Mouse (Mus musculus) hindbrain, embryonic 10.5 days (tissue): ENCODE measurements around the gene C730034F03Rik. TPM values are rescaled to one million over a fixed set of nuclear protein-coding genes. Genes with fewer than 3 reads are reported as not detected.
A peak's percentile ranks its signal among the peaks of the same experiment; 100 is the strongest.

Experiments
- DNase-seq: peaks from one replicate; pipeline ENCODE4 v3.0.0-alpha.2; 2017; ENCODE audit warnings: low spot score
- H3K27ac ChIP-seq: fragments of 300-500 bp; sonication (generic); 2 replicates; pipeline ENCODE4 v1.5.1; 2016; ENCODE audit warnings: mild to moderate bottlenecking, moderate library complexity
- H3K27me3 ChIP-seq: fragments of 300-500 bp; sonication (generic); 2 replicates; pipeline ENCODE4 v1.6.1; 2016; ENCODE audit warnings: mild to moderate bottlenecking; ENCODE audit not compliant: poor library complexity, insufficient read depth, severe bottlenecking
- H3K36me3 ChIP-seq: fragments of 300-500 bp; sonication (generic); 2 replicates; pipeline ENCODE4 v1.6.1; 2016; ENCODE audit warnings: mild to moderate bottlenecking, moderate library complexity
- H3K4me1 ChIP-seq: fragments of 300-500 bp; sonication (generic); replicated peaks from 2 replicates; pipeline ENCODE4 v1.6.1; 2016; ENCODE audit warnings: mild to moderate bottlenecking
- H3K4me3 ChIP-seq: fragments of 300-500 bp; sonication (generic); 2 replicates; pipeline ENCODE4 v1.5.1; 2016; ENCODE audit warnings: mild to moderate bottlenecking, moderate library complexity
- H3K9me3 ChIP-seq: fragments of 300-500 bp; sonication (generic); 2 replicates; pipeline ENCODE4 v1.6.1; 2016; ENCODE audit warnings: mild to moderate bottlenecking, moderate library complexity
- WGBS: fragments of 180-500 bp; shearing (Covaris S2); methylation state at CpG from one replicate; pipeline ENCODE4 v1.1.7; 2016; 5-methylcytosine and 5-hydroxymethylcytosine counted together
- polyA plus RNA-seq: library from polyadenylated mRNA; unstranded; fragments of >200 nt; fragmentation: Nextera tagmentation; extraction: Ambion mirVana; gene quantifications from 2 replicates; pipeline ENCODE4 v1.2.1, GENCODE M21; 2016

Gene C730034F03Rik
- polyA plus RNA-seq, 1 experiment from 2014 or later, result 3.8 TPM

GRCm38 (mm10) chr15:89468577-89468976 is 39.2 kb downstream of the C730034F03Rik start:
- Histone ChIP-seq H3K4me3 (no peak overlapping the region), H3K27me3 (no peaks in the 10 kb centered on the region), H3K36me3 (peaks cover 7% of the 10 kb centered on the region; the same call in 1 of the 2 replicates), H3K4me1 (no peaks in the 10 kb centered on the region; the same call in 1 of the 2 replicates), H3K9me3 (no peaks in the 10 kb centered on the region), H3K27ac (no peak overlapping the region)
- 36% methylated on average over 2 of the region's 2 CpGs for WGBS
- no peak for DNase-seq

- no peaks in the 10 kb centered on the region for H3K9me3 ChIP-seq
- 0 out of 2 replicates have a peak, but pooled peaks cover 5% of the 10 kb centered on the region for H3K36me3 ChIP-seq
- WGBS, result 95% methylated on average over 4 of the region's 4 CpGs
- DNase-seq, result no peak
- H3K4me3 ChIP-seq, result no peak overlapping the region
- peaks cover 18% of the 10 kb centered on the region for H3K4me1 ChIP-seq
- H3K27ac ChIP-seq, result no peak overlapping the region
- H3K27me3 ChIP-seq, result no peaks in the 10 kb centered on the region
These were observed 42.1 kb downstream of the C730034F03Rik start for GRCm38 (mm10) chr15:89471476-89471875.

DNA sequence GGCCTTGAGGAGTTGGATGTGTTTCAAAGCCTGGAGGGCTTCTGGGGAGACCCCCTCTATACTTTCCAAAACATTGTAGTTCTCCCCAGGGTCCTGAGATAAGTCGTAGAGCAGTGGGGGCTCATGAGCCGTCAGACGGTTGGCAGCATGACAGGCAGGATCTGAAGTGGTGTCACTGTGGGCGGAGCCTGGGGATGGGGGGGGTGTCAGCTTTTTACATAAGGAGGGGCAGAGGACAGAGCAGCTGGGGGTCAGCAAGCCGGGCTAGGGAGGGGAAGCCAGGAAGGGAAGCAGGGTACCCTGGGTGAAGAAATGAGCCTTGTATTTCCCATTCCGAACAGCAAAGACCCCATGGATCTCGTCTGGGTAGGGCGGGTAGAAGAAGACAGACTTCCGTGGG is 44.0 kb downstream of the C730034F03Rik start:
- no peak overlapping the region for H3K27ac ChIP-seq

GRCm38 (mm10) chr15:89473921-89474320 is 44.5 kb downstream of the C730034F03Rik start:
- Histone ChIP-seq H3K27me3 (peaks cover 4% of the 10 kb centered on the region; the same call in 1 of the 2 replicates), H3K36me3 (0 out of 2 replicates have a peak, but pooled peaks cover 5% of the 10 kb centered on the region), H3K4me3 (no peak overlapping the region), H3K4me1 (peaks cover 34% of the 10 kb centered on the region), H3K27ac (no peak overlapping the region), H3K9me3 (no peaks in the 10 kb centered on the region)
- 97% methylated on average over 8 of the region's 8 CpGs for WGBS
- no peak for DNase-seq

More for the DNA sequence above, 44.0 kb downstream of the C730034F03Rik start:
- Histone ChIP-seq H3K36me3 (0 out of 2 replicates have a peak, but pooled peaks cover 5% of the 10 kb centered on the region), H3K4me1 (peaks cover 34% of the 10 kb centered on the region), H3K9me3 (no peaks in the 10 kb centered on the region), H3K27me3 (peaks cover 4% of the 10 kb centered on the region; the same call in 1 of the 2 replicates), H3K4me3 (no peak overlapping the region)
- no peak for DNase-seq
- WGBS, result 79% methylated on average over 9 of the region's 9 CpGs

DNA sequence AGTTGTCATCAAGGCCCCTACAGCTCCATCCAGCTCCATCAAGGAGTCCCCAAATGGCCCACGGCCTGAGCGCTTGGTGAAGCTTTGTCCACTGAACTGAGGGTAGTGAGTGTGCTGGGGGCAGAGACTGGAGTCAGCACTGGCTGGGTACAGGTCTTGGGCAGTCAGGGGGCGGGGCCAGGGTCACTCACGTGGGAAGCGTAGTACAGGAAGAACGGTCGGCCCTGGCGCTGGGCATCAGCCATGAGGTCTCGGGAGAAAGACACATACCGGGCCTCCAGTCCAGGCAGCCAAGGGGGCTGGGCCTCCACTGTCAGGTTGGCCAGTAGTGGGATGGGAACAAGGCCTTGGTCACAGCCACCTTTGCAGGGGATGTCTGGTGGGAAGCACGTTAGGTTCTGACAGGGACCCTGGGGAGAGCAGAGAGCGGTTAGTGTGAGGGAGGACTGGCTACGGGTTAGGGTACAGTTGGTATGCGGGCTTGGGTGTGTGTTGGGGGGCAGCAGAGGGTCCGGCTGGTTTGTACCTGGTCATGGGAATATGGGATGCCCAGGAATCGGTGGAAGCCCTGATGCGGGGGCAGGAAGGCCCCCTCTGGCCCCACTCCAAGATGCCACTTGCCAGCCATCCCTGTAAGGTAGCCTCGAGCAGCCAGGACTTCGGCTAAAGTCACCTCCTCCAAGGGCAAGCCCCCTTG is 45.4 kb downstream of the C730034F03Rik start:
- H3K27me3 ChIP-seq, result peaks cover 4% of the 10 kb centered on the region; the same call in 1 of the 2 replicates
- DNase-seq, result no peak
- WGBS, result 93% methylated on average over 19 of the region's 19 CpGs

GRCm38 (mm10) chr15:89475293-89475600 is 45.9 kb downstream of the C730034F03Rik start:
- H3K27me3 ChIP-seq, result peaks cover 4% of the 10 kb centered on the region; the same call in 1 of the 2 replicates
- DNase-seq, result no peak
- H3K9me3 ChIP-seq, result no peaks in the 10 kb centered on the region
- H3K4me3 ChIP-seq, result peak overlapping the region; percentile 64
- WGBS, result 90% methylated on average over 7 of the region's 7 CpGs
- H3K36me3 ChIP-seq, result 0 out of 2 replicates have a peak, but pooled peaks cover 5% of the 10 kb centered on the region
- peaks cover 34% of the 10 kb centered on the region for H3K4me1 ChIP-seq
- H3K27ac ChIP-seq, result peak overlapping the region; percentile 87; the same call in 1 of the 2 replicates

More for the DNA sequence above, 45.4 kb downstream of the C730034F03Rik start:
- Histone ChIP-seq H3K4me1 (peaks cover 34% of the 10 kb centered on the region), H3K9me3 (no peaks in the 10 kb centered on the region), H3K36me3 (0 out of 2 replicates have a peak, but pooled peaks cover 5% of the 10 kb centered on the region), H3K27ac (0 out of 2 replicates have a peak overlapping the region, but pooled peaks have one; percentile 87), H3K4me3 (peak overlapping the region; percentile 64)

DNA sequence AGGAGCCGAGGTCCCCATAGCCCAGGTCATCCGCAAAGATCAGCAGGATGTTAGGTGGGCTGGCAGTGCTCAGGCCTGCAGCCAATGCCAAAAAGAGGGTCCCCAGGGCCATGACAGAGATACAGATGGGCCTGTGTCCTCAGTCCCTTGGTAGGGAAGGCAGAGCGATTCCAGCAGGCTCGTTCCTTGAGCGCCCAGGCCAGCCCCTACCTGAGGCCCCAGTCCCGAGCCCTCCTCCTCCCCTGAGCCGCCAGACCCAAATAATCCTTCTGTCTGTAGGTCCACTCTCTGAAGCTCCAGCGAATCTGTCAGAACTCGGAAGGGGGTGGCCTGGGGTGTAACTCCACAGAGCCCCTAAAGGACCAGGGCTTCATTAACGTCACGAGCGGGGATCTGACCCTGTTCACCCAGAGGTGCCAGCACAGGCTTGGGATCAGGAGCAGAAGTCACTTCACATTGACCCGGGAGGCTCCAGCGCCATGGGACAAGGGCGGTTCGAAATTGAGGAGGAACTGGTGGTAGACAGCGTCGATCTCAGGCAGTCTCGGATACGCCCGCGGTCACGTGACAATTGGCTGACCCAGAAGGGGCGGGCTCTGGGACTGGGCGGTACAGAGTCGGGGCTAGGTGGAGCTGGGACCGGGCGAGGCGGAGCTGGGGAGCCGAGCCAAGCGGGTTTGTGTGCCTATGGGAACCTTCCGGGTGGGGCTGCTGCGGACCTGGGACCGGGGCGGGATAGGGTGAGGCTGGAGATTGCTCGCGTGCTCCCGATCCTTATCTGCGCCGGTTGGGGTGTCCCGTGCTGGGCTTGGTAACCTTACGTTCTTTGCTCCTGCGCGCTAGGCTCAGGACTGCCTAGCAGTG is 46.5 kb downstream of the C730034F03Rik start:
- H3K4me3 ChIP-seq, result peak overlapping the region; percentile 64
- peak overlapping the region; percentile 87 for H3K27ac ChIP-seq
- 9% methylated on average over 44 of the region's 44 CpGs for WGBS

DNA sequence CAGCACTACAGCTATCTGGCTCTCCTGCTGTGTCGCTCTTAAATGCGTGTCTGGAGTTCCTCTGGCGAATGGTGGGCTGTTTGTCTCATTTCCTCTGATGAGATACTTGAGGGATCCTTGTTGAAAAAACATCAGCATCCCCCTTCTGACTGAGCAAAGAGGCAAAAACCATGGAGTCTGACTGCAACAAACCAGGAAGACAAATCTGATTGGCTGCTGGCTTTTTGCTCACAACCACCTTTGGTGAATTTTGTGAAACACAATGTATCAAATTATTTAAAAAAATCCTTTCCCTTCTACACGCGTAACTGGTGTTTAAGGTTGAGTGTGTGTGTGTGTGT is 47.1 kb downstream of the C730034F03Rik start:
- H3K4me1 ChIP-seq, result peaks cover 37% of the 10 kb centered on the region
- H3K27ac ChIP-seq, result peak overlapping the region; percentile 87
- no peak for DNase-seq
- WGBS, result 10% methylated on average over 5 of the region's 5 CpGs
- peak overlapping the region; percentile 64 for H3K4me3 ChIP-seq
- peaks cover 4% of the 10 kb centered on the region; the same call in 1 of the 2 replicates for H3K27me3 ChIP-seq
- H3K36me3 ChIP-seq, result 0 out of 2 replicates have a peak, but pooled peaks cover 5% of the 10 kb centered on the region
- H3K9me3 ChIP-seq, result no peaks in the 10 kb centered on the region

More for the DNA sequence above, 46.5 kb downstream of the C730034F03Rik start:
- peaks cover 37% of the 10 kb centered on the region for H3K4me1 ChIP-seq
- H3K27me3 ChIP-seq, result peaks cover 4% of the 10 kb centered on the region; the same call in 1 of the 2 replicates
- H3K9me3 ChIP-seq, result no peaks in the 10 kb centered on the region
- 0 out of 2 replicates have a peak, but pooled peaks cover 5% of the 10 kb centered on the region for H3K36me3 ChIP-seq
- peak; percentile 91 for DNase-seq

- DNase-seq, result no peak
- H3K9me3 ChIP-seq, result no peaks in the 10 kb centered on the region
- peak within 1 kb of the TSS; percentile 64 for H3K4me3 ChIP-seq
- H3K4me1 ChIP-seq, result peaks cover 37% of the 10 kb centered on the region
- H3K36me3 ChIP-seq, result 0 out of 2 replicates have a peak, but pooled peaks cover 5% of the 10 kb centered on the region
- WGBS, result 31% methylated on average over 9 of the region's 9 CpGs
- peaks cover 4% of the 10 kb centered on the region; the same call in 1 of the 2 replicates for H3K27me3 ChIP-seq
- H3K27ac ChIP-seq, result peak within 1 kb of the TSS; percentile 87
These were observed 47.7 kb downstream of the C730034F03Rik start, which contains the start of gene Arsa for GRCm38 (mm10) chr15:89477091-89477491. Gene Arsa, minus strand, starts transcription at chr15:89477425.

GRCm38 (mm10) chr15:89477806-89478205 is 48.4 kb downstream of the C730034F03Rik start:
- 0 out of 2 replicates have a peak, but pooled peaks cover 5% of the 10 kb centered on the region for H3K36me3 ChIP-seq
- no peak for DNase-seq
- no peak overlapping the region for H3K27ac ChIP-seq
- H3K27me3 ChIP-seq, result peaks cover 4% of the 10 kb centered on the region; the same call in 1 of the 2 replicates
- WGBS, result 40% methylated on average over 8 of the region's 8 CpGs
- H3K4me1 ChIP-seq, result peaks cover 37% of the 10 kb centered on the region
- H3K4me3 ChIP-seq, result no peak overlapping the region
- H3K9me3 ChIP-seq, result no peaks in the 10 kb centered on the region

DNA sequence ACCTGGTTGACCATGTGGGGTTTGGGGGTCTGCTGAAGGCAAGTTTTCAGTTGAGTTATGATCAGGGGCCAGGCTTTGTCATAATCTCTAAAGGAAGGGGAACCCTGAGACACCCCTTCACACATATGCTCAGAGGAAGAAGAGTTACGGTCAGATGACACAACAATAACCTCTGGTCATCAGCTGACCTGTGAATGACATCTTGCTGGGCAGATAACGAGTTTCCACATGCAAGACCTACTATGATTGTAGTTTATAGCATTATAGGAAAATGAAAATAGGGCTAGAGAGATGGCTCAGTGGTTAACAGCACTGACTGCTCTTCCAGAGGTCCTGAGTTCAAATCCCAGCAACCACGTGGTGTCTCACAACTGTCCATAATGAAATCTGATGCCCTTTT is 49.2 kb downstream of the C730034F03Rik start:
- H3K36me3 ChIP-seq, result no peaks in the 10 kb centered on the region
- 90% methylated on average over 3 of the region's 3 CpGs for WGBS
- no peak overlapping the region for H3K4me3 ChIP-seq
- H3K9me3 ChIP-seq, result no peaks in the 10 kb centered on the region
- peaks cover 4% of the 10 kb centered on the region; the same call in 1 of the 2 replicates for H3K27me3 ChIP-seq
- peaks cover 37% of the 10 kb centered on the region for H3K4me1 ChIP-seq
- no peak for DNase-seq
- H3K27ac ChIP-seq, result no peak overlapping the region
